Mouse (Mus musculus): Measurements from ENCODE around the gene Dusp28. TPM values are rescaled to one million over a fixed set of nuclear protein-coding genes. Genes with fewer than 3 reads are reported as not detected.

Dusp28 gene
- polyA plus RNA-seq, 1 experiment, result 45.5 TPM

DNA sequence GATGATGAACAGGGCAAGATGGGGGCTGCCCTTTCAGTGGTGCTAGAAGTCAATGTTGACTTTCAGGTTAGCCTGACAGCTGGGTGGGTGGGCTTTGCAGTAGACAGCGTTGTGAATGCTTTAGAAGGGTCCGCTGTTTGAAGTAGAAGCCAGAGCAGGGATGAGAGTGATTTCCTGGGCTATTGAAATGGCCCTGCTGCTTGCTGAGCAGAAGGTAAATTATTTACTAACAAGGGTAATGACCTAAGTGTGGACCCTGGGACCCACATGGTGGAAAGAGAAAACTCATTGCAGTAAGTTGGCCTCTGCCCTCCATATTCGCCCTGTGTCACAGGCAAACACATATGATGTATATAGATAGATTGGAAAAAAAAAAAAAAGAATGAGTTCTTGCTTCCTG, 29.7 kb downstream of the Dusp28 start:
- DNase-seq (ENCODE audit: extremely low spot score in 1 of 2, low spot score in 1 of 2), result no peak

DNA sequence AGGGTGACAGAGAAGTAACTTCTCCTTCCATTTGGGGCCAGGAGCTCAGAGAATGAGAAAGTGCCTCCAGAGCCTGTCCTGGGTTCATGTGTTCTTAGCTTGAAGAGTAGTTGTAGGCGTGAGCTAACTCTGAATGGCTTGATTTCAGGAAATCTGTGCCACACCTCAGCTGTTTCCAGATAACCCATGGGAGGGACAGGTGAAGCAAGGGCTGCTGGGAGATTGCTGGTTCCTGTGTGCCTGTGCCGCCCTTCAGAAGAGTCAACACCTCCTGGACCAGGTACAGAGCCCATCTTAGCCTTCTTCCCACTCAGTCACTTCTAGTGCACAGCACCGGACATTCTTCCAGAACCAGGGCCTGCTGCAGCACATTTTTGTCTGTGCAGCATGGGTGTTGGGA, 31.0 kb downstream of the Dusp28 start:
- no peak for DNase-seq (ENCODE audit: extremely low spot score in 1 of 2, low spot score in 1 of 2)

DNA sequence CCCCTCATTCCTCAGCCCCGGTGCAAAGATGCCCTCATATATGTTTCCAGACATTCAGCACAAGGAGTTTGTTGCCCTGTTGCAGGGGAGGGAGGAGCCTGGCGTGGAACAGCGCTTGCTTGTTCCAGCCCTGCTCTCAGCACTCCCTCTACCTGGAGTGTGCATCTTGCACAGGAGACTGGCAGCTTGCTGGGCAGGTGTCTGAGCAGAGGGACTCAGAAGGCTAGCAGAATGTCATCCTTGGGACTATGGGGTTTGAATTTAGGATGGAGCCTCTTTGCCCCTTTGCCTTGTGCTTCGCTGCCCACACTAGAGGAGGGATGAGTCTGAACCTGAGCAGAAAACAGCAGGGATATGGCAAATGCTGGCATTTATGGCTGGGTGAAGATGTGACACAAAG, 33.0 kb downstream of the Dusp28 start:
- no peak for DNase-seq (ENCODE audit: extremely low spot score in 1 of 2, low spot score in 1 of 2)

DNA sequence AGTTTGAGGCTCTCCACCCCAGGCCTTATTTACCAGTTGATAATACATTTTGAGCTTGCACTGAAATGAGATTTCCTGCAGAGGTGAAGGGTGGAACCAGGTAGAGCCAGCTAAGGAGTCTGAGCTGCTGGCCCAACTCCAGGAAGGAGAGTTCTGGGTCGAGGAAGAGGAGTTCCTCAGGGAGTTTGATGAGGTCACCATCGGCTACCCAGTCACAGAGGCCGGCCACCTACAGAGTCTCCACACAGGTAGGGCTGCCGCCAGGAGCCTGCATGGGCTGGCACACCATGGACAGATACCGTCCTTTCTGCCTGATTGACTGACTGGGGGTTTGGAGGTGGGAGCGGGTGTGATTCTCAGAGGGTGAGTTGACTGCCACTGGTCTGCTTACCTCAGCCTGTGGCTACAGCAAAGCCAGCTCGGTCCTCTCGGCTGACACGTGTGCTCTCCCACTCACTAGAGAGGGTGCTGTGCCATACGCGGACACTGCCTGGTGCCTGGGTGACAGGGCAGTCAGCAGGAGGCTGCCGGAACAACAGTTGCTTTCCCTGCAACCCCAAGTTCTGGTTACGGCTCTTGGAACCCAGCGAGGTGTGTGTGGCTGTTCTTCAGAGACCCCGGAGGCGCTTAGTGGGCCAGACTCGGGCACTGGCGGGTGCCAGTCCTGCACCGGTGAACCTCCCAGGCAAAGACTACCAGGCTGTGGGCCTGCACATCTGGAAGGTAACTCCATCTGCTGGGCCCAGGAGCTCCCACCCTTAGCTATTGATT, 36.6 kb downstream of the Dusp28 start:
- DNase-seq (ENCODE audit: extremely low spot score in 1 of 2, low spot score in 1 of 2), result no peak

DNA sequence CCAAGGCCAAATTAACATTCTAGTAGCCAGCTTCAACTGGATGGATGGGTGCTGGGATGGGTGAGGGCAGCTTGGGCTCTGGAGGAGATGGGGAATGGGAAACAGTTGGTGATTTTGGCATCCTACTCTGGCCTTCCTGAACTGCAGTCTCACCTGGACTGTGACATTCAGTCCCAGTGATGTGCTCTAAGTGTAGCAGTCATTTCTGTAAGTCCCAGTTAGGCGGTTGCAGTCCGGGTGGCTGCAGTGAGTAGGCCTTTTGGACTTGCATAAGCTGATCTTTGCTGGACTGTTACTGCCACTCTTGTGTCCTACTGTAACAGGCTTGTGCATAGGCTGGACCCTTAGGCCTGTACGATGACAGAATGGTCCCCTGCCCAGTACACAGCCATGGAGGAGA, 41.2 kb downstream of the Dusp28 start:
- no peak for DNase-seq (ENCODE audit: extremely low spot score in 1 of 2, low spot score in 1 of 2)

DNA sequence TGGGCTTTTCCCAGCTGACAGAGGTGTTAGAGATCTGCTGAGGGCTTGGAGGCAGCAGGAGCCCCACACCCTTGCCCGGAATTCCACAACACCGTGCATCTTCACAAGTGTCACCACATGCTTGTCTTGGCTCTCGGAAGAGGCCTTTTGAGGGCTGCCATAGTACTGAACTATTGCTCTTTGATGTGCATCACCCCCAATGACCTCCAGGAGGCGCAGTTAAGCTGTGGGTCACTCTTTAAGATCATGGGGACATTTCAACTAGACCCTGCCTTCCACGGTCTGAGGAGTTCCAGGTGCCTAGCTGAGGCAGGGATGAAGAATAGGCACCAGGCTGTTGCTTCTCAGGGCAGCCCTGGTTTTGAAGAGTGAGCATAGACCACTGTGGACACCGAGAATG, 42.6 kb downstream of the Dusp28 start:
- no peak for DNase-seq (ENCODE audit: extremely low spot score in 1 of 2, low spot score in 1 of 2)

DNA sequence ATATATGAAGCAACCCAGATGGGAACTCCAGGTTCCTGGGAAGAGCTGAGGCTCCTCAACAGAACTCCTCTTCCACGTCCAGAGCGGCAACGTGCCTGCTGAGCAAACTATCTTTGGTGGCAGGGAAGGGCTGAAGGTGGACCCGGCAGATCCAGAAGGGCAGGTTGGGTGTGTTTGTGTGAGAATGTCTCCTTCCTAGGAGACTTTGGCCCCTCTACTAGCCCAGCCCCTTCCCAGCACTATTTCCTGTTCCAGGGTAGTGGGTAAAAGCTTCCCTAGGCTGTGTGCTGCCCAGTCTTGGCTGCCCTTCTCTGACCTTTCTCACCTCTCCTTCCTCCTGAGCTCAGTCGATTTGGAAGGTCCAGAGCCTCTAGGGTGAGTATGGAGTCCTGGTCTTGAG, 43.8 kb downstream of the Dusp28 start, which contains the start of gene Gpr35:
TSS of gene Gpr35 (plus strand) at position 259 of the 400 bp plus-strand sequence.
- no peak for DNase-seq (ENCODE audit: extremely low spot score in 1 of 2, low spot score in 1 of 2)

DNA sequence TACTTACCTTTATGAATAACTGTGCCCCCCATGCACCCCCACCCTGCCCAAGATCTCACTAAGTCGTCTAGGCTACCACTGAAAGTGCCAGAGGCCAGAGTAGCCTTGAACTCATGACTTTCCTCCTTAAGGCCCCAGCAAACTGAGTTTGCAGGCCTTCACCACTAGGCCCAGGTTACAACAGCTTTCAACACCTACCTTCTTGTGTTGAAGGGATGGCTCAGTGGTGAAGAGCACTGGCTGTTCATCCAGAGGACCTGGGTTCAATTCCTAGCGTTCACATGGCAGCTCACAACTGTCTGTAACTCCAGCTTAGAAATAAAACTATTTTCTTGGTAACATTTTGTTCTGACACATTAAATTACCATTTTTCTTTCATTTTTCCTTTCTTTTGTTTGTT, 46.9 kb downstream of the Dusp28 start:
- DNase-seq (ENCODE audit: extremely low spot score in 1 of 2, low spot score in 1 of 2), result no peak

DNA sequence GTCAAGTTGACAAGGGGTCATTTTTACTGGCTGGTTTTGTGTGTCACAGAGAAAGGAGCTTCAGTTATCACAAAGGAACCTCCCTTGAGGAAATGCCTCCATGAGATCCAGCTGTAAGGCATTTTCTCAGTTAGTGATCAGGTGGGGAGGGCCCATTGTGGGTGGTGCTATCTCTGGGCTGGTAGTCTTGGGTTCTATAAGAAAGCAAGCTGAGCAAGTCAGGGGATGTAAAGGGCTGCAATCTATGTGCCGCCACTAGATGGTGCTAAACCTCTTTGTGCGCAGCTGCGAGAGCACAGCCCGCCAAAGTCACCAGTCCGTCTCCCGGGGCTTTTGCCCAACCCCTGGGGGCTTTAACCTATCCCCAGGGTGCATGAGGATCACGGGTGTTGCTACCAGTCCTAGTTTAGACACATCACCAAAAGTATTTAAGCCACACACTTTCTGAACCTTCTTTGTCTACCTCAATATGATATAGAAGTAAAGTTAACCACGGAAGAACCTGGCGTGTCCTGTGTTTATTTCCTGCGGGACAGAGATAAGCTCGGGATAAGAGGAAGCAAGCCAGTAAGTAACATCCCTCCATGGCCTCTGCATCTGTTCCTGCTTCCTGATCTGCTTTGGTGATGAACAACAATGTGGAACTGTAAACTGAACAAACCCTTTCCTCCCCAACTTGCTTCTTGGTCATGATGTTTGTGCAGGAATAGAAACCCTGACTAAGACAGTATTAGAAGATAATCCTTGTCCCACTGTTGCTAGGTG, 50.0 kb downstream of the Dusp28 start:
- peak; percentile 55 to 90 for DNase-seq (ENCODE audit: extremely low spot score in 1 of 2, low spot score in 1 of 2)

Other genes starting within 250 kb of the Dusp28 start
- 60.9 and 64.8 TPM in 2 replicates for gene Gpc1, start 75.3 kb upstream of the Dusp28 start, polyA plus RNA-seq (2012; rRNA removed)
- 0.17 and 0.34 TPM in 2 replicates for gene Ankmy1, start 4.1 kb upstream of the Dusp28 start, polyA plus RNA-seq (2012; rRNA removed)
- 43.1 and 48.1 TPM in 2 replicates for gene Rnpepl1, start 3.8 kb downstream of the Dusp28 start, polyA plus RNA-seq (2012; rRNA removed)
- 35.3 and 39.4 TPM in 2 replicates for gene Capn10, start 27.4 kb downstream of the Dusp28 start, polyA plus RNA-seq (2012; rRNA removed)
- 0.36 and 0.40 TPM in 2 replicates for gene Gpr35, start 43.9 kb downstream of the Dusp28 start, polyA plus RNA-seq (2012; rRNA removed)
- gene Aqp12, start 99.4 kb downstream of the Dusp28 start, polyA plus RNA-seq (2012; rRNA removed), result not detected in 2 replicates
- gene Kif1a, start 195.0 kb downstream of the Dusp28 start, polyA plus RNA-seq (2012; rRNA removed), result 305 and 323 TPM in 2 replicates
- not detected in 2 replicates for gene Agxt, start 228.3 kb downstream of the Dusp28 start, polyA plus RNA-seq (2012; rRNA removed)

All from frontal cortex, adult 2 months (tissue).